Mouse (Mus musculus) stomach, postnatal 0 days (tissue): ENCODE results near the gene Mast1.

Source experiments
- CTCF ChIP-seq: IDR thresholded peaks from 2 replicates; pipeline ENCODE4 v1.5.1; 2016; ENCODE audit warnings: antibody characterized with exemption, low read depth, mild to moderate bottlenecking, moderate library complexity
- EP300 ChIP-seq: optimal IDR thresholded peaks from 2 replicates; pipeline ENCODE3; 2016; ENCODE audit warnings: antibody characterized with exemption

GRCm38 (mm10) chr8:84959811-84960210 lies 22.7 kb upstream of the Mast1 start:
- TF ChIP-seq CTCF (no peak), EP300 (no peak)
